In genomic region chr4:34231270-34231669, GRCm38 (mm10) we compare ENCODE assay signal across 9 mouse cellular contexts.
DNase-seq lines count a peak whose midpoint lies in the region; ATAC-seq lines count a peak whose summit lies in the region.
"Had no signal": no experiment of that assay in that cellular context is flagged by ENCODE, and none has a peak within 500 bp of the region (broad histone marks: within the 10 kb centered on the region; RNA-seq: fewer than 3 reads in every experiment).

No protein-coding gene starts in this region.

- DNase-seq in heart, embryonic 10.5 days (ENCODE audit: low spot score) = peak; percentile 84
- no peak for DNase-seq in heart, adult 11 months
- DNase-seq in cerebellum, adult 11-12 months = peak; percentile 75
- DNase-seq in layer of hippocampus, postnatal 14 days (ENCODE audit: low spot score in 2 of 2) = peak; percentile 80 to 87
- DNase-seq in right cerebral cortex, postnatal 10 days (ENCODE audit: low spot score in 2 of 2) = peak; percentile 71 to 80

- ATAC-seq in forebrain, embryonic 16.5 days = peak; percentile 92
- peak; percentile 87 for ATAC-seq in hindbrain, embryonic 16.5 days
- peak; percentile 100 for ATAC-seq in megakaryocyte progenitor cell, adult 5-6 weeks (replicated peaks; ENCODE audit: poor library complexity)

- H3K4me1 ChIP-seq in heart, embryonic 10.5 days = no peaks in the 10 kb centered on the region
- H3K4me1 ChIP-seq in forebrain, embryonic 16.5 days (replicated peaks; ENCODE audit: control insufficient read depth, insufficient read depth, low read length) = peaks cover 6% of the 10 kb centered on the region
- no peaks in the 10 kb centered on the region for H3K4me1 ChIP-seq in hindbrain, embryonic 16.5 days (ENCODE audit: control insufficient read depth, insufficient read depth, low read depth, low read length)

- no peak overlapping the region for H3K4me2 ChIP-seq in forebrain, embryonic 16.5 days (ENCODE audit: low read length)
- H3K4me2 ChIP-seq in hindbrain, embryonic 16.5 days (ENCODE audit: low read length) = no peak overlapping the region

- H3K36me3 ChIP-seq in heart, embryonic 10.5 days = no peaks in the 10 kb centered on the region
- no peaks in the 10 kb centered on the region for H3K36me3 ChIP-seq in forebrain, embryonic 16.5 days (ENCODE audit: control insufficient read depth, insufficient read depth)
- H3K36me3 ChIP-seq in hindbrain, embryonic 16.5 days (ENCODE audit: control insufficient read depth, insufficient read depth, low read length) = no peaks in the 10 kb centered on the region

- 8% methylated on average over 3 of the region's 3 CpGs for WGBS in heart, embryonic 10.5 days
- WGBS in forebrain, embryonic 16.5 days = 3% methylated on average over 3 of the region's 3 CpGs
- 6% methylated on average over 3 of the region's 3 CpGs for WGBS in hindbrain, embryonic 16.5 days

- H3K9ac ChIP-seq in forebrain, embryonic 16.5 days (replicated peaks; ENCODE audit: low read depth, low read length) = no peak overlapping the region
- no peak overlapping the region for H3K9ac ChIP-seq in hindbrain, embryonic 16.5 days (ENCODE audit: low read depth, low read length)

- H3K4me3 ChIP-seq in heart, embryonic 10.5 days = no peak overlapping the region
- no peak overlapping the region for H3K4me3 ChIP-seq in forebrain, embryonic 16.5 days (replicated peaks; ENCODE audit: low read length)
- no peak overlapping the region for H3K4me3 ChIP-seq in hindbrain, embryonic 16.5 days (ENCODE audit: low read length)
- H3K4me3 ChIP-seq: myocyte had no signal

- H3K27me3 ChIP-seq in heart, embryonic 10.5 days (ENCODE audit: insufficient read depth, poor library complexity, severe bottlenecking) = no peaks in the 10 kb centered on the region
- H3K27me3 ChIP-seq in forebrain, embryonic 16.5 days (replicated peaks; ENCODE audit: control insufficient read depth, insufficient read depth, low read length) = no peaks in the 10 kb centered on the region
- no peaks in the 10 kb centered on the region for H3K27me3 ChIP-seq in hindbrain, embryonic 16.5 days (replicated peaks; ENCODE audit: control insufficient read depth, insufficient read depth, low read length)

- H3K9me3 ChIP-seq in heart, embryonic 10.5 days = no peaks in the 10 kb centered on the region
- no peaks in the 10 kb centered on the region for H3K9me3 ChIP-seq in forebrain, embryonic 16.5 days (ENCODE audit: control insufficient read depth, low read length)
- H3K9me3 ChIP-seq in hindbrain, embryonic 16.5 days (ENCODE audit: control insufficient read depth, low read length) = no peaks in the 10 kb centered on the region

- H3K27ac ChIP-seq in heart, embryonic 10.5 days = no peak overlapping the region
- H3K27ac ChIP-seq in forebrain, embryonic 16.5 days (ENCODE audit: low read length) = no peak overlapping the region
- H3K27ac ChIP-seq in hindbrain, embryonic 16.5 days (ENCODE audit: low read depth, low read length) = no peak overlapping the region
